Mouse (Mus musculus) B cell, adult 2 months (primary cell): ENCODE measurements around the gene Il13ra1.

Experiments used
- DNase-seq, 2 experiments: peaks; one replicate each; pipeline ENCODE4 v3.0.0; 2022

Gene Il13ra1

DNA sequence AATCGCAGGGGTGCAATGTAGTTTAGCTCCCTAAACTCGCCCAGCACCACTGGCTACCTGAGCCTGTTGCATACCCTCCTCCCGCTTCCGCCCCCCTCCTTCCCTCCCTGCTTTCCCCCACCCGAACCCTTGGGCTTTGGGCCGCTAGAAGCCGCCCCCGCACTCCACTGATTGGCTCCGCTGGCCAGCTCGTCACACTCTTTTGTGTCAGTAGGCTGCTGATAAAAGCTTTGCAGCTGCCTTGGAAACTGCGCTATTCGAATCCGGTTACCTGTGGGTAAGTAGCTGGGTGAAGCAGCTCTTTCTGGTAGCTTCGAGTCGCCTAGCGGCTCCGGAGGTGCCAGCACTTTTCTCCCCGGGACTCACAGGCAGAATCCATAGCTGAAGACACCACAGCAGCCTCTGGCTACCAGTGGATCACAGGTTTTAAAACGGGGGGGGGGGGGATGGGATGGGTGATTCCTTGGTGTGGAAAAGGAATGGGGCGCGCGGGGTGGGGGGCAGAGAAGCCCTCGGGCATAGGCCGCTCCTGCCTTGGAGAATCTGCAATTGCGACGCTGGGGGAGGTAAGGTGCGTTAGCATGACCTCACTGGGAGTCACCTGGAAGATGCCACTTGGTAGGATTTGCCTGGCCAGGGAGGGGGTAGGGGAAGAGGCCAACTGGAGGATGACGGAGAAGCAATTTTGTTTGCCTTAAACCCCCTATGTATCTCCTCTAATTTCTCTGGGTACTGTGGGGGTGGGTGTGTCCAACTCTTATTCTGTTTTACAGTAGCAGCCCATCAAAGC, 84.0 kb downstream of the Il13ra1 start, which contains the start of gene Zcchc12:
Gene Zcchc12, plus strand, starts transcription at position 169 of the 790 bp plus-strand sequence.
- no peak for DNase-seq

DNA sequence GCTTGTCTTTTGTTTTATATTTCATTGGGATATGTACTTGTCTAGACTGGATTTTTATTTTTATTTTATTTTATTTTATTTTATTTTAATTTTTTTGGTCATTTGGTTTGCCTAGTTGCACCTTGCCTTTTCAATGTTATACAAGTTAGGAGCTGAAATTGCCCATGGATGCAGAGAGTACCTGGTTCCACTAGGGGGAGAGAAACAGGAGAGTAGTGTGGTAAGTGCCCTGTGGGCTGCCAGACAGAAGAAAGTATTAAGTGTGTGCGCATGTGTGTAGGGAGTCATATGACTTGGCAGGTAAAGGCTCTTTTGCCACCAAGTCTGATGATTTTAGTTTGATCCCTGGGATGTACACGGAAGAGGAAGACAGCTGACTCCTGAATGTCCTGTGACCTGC, 97.6 kb downstream of the Il13ra1 start:
- DNase-seq: no peak

DNA sequence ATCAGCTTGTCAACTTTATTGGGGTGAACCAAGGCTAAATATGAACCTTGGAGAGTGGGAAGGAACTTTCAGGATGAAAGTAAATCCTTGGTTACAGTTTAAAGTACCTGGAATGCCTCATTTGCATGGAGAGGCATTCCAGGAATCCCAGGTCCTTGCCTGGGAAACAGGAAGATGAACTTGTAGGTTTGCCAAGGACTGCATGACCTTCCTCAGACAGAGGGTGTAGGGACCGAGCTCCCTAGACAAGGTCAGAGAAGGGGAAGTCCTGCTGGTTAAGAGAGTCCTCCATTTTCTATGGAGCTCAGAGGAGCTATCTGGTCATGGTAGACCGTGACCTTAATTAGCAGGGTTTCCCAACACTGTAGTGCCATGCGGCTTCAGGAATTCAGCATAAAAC, 99.3 kb downstream of the Il13ra1 start:
- no peak for DNase-seq
